Mouse (Mus musculus) forebrain, embryonic 11.5 days (tissue): ENCODE measurements around the gene Gm21860. TPM values are rescaled to one million over a fixed set of nuclear protein-coding genes. Genes with fewer than 3 reads are reported as not detected.
A peak's percentile ranks its signal among the peaks of the same experiment; 100 is the strongest.
"Not testable (repeated sequence)": the region's sequence is repeated elsewhere in the genome, so short reads cannot be mapped to it uniquely, and the experiment has no call there.

Experiments
- ATAC-seq: fragments of 200-750 bp; cut with Nextera tagmentation; replicated peaks from 2 replicates; pipeline ENCODE4 v1.8.0; 2017; ENCODE audit warnings: moderate TSS enrichment; ENCODE audit not compliant: low FRiP score
- DNase-seq: peaks from one replicate; pipeline ENCODE4 v3.0.0-alpha.2; 2017; ENCODE audit warnings: low spot score
- H3K27ac ChIP-seq: fragments of 300-500 bp; sonication (generic); 2 replicates; pipeline ENCODE4 v1.5.1; 2014; ENCODE audit warnings: low read depth, low read length
- H3K27me3 ChIP-seq: fragments of 300-500 bp; sonication (generic); 2 replicates; pipeline ENCODE4 v1.6.1; 2014; ENCODE audit warnings: mild to moderate bottlenecking, low read length, mixed read lengths; ENCODE audit not compliant: control insufficient read depth, insufficient read depth
- H3K36me3 ChIP-seq: fragments of 300-500 bp; sonication (generic); 2 replicates; pipeline ENCODE4 v1.6.1; 2014; ENCODE audit warnings: mild to moderate bottlenecking, low read length, moderate library complexity, mixed read lengths; ENCODE audit not compliant: control insufficient read depth, insufficient read depth
- H3K4me1 ChIP-seq: fragments of 300-500 bp; sonication (generic); replicated peaks from 2 replicates; pipeline ENCODE4 v1.6.1; 2014; ENCODE audit warnings: low read length, mixed read lengths; ENCODE audit not compliant: control insufficient read depth, insufficient read depth
- H3K4me2 ChIP-seq: fragments of 300-500 bp; sonication (generic); 2 replicates; pipeline ENCODE4 v1.6.1; 2014; ENCODE audit warnings: low read depth, mild to moderate bottlenecking, low read length, moderate library complexity, mixed read lengths; ENCODE audit not compliant: severe bottlenecking
- H3K4me3 ChIP-seq: fragments of 300-500 bp; sonication (generic); 2 replicates; pipeline ENCODE4 v1.5.1; 2014; ENCODE audit warnings: low read depth, low read length
- H3K9ac ChIP-seq: fragments of 300-500 bp; sonication (generic); 2 replicates; pipeline ENCODE4 v1.6.1; 2014; ENCODE audit warnings: low read length
- H3K9me3 ChIP-seq: fragments of 300-500 bp; sonication (generic); 2 replicates; pipeline ENCODE4 v1.6.1; 2016; ENCODE audit warnings: low read length, mixed read lengths; ENCODE audit not compliant: control insufficient read depth
- WGBS: fragments of 180-500 bp; shearing (Covaris S2); extraction: QIAGEN DNeasy Blood & Tissue Kit; methylation state at CpG from one replicate; pipeline ENCODE4 v1.1.7; 2014; 5-methylcytosine and 5-hydroxymethylcytosine counted together
- polyA plus RNA-seq: library from polyadenylated mRNA; unstranded; fragments of >200 nt; fragmentation: Nextera tagmentation; extraction: Ambion mirVana; gene quantifications from 2 replicates; pipeline ENCODE4 v1.2.1, GENCODE M21; 2014

Gene Gm21860
- polyA plus RNA-seq, 1 experiment from 2014 or later, result not detected

- not testable (repeated sequence) for H3K9ac ChIP-seq, H3K4me3 ChIP-seq, H3K36me3 ChIP-seq, H3K27me3 ChIP-seq, H3K9me3 ChIP-seq, H3K27ac ChIP-seq, H3K4me1 ChIP-seq, H3K4me2 ChIP-seq
- ATAC-seq (peak; percentile 92), DNase-seq (peak; percentile 74)
- WGBS, result 75% methylated on average over 21 of the region's 22 CpGs
These were observed 35.8 kb downstream of the Gm21860 start for GRCm38 (mm10) chrY:90718583-90719402.

- not testable (repeated sequence) for H3K27me3 ChIP-seq, H3K4me1 ChIP-seq, H3K9ac ChIP-seq, ATAC-seq, DNase-seq, H3K9me3 ChIP-seq, H3K4me2 ChIP-seq, H3K36me3 ChIP-seq, H3K4me3 ChIP-seq, H3K27ac ChIP-seq
- WGBS, result 82% methylated on average over 9 of the region's 9 CpGs
These were observed 36.6 kb downstream of the Gm21860 start for GRCm38 (mm10) chrY:90718021-90718420.

- not testable (repeated sequence) for H3K9me3 ChIP-seq, DNase-seq, H3K4me3 ChIP-seq, ATAC-seq, H3K4me2 ChIP-seq, H3K4me1 ChIP-seq, H3K9ac ChIP-seq, H3K27ac ChIP-seq, H3K36me3 ChIP-seq, H3K27me3 ChIP-seq
- 74% methylated on average over 7 of the region's 7 CpGs for WGBS
These were observed 37.1 kb downstream of the Gm21860 start for GRCm38 (mm10) chrY:90717496-90717895.

Other genes starting within 250 kb of the Gm21860 start
- not detected in 2 replicates for gene Gm47283, start 29.9 kb upstream of the Gm21860 start, polyA plus RNA-seq
- not detected in 2 replicates for gene Gm21748, start 84.4 kb upstream of the Gm21860 start, polyA plus RNA-seq